ENCODE assay signal across 14 mouse cellular contexts in the genomic region with DNA sequence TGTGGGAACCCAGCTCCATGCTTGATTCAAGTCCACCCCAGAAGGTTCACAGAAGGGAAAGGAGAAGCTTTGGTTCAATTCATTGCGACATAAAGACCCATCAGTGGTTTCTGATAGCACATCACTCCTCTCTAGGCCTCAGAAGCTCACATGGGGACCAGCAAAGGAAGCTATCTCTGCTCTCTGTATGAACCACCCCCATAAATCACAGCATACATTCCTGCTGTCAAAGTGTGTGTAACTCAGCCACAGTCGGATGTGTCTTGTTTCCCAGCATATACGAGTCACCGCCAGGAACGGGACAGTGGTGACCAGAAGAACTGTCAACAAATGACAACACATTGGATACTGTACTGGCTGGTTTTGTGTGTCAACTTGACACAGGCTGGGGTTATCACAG. TPM values are rescaled to one million over a fixed set of nuclear protein-coding genes. Genes with fewer than 3 reads are reported as not detected.
A peak's percentile ranks its signal among the peaks of the same experiment; 100 is the strongest.
DNase-seq lines count a peak whose midpoint lies in the region; ATAC-seq and TF ChIP-seq lines count a peak whose summit lies in the region.
"Had no signal": no experiment of that assay in that cellular context is flagged by ENCODE, and none has a peak within 500 bp of the region (broad histone marks: within the 10 kb centered on the region; RNA-seq: fewer than 3 reads in every experiment).

No protein-coding gene starts in this region.

- H3K36me3 ChIP-seq in kidney, postnatal 0 days (ENCODE audit: insufficient read depth, low read length), result no peaks in the 10 kb centered on the region
- H3K36me3 ChIP-seq in C2C12 (ENCODE audit: control insufficient read depth, insufficient read depth), result no peaks in the 10 kb centered on the region
- H3K36me3 ChIP-seq in intestine, embryonic 16.5 days (ENCODE audit: control insufficient read depth, insufficient read depth, low read length), result no peaks in the 10 kb centered on the region
- H3K36me3 ChIP-seq: embryonic facial prominence, embryonic 10.5 days had no signal

- peak; percentile 62; the same call in 1 of the 2 replicates for ATAC-seq in kidney, postnatal 0 days (replicated peaks; ENCODE audit: low FRiP score, low read depth)
- ATAC-seq in intestine, embryonic 16.5 days, result peak; percentile 53
- ATAC-seq: forebrain, embryonic 13.5 days had no signal

- peaks cover 1% of the 10 kb centered on the region for H3K79me3 ChIP-seq in C2C12 (ENCODE audit: low read depth)

- no peak overlapping the region for H3ac ChIP-seq in C2C12 (ENCODE audit: control insufficient read depth, insufficient read length, low read depth)

- H3K4me3 ChIP-seq in kidney, postnatal 0 days (replicated peaks; ENCODE audit: low read depth, low read length), result no peak overlapping the region
- H3K4me3 ChIP-seq in C2C12 (ENCODE audit: insufficient read depth, poor library complexity, severe bottlenecking), result no peak overlapping the region
- H3K4me3 ChIP-seq in intestine, embryonic 16.5 days (ENCODE audit: low read length), result no peak overlapping the region
- H3K4me3 ChIP-seq: forebrain, embryonic 13.5 days had no signal

- no peaks in the 10 kb centered on the region for H3K27me3 ChIP-seq in kidney, postnatal 0 days (ENCODE audit: insufficient read depth, low read length)
- H3K27me3 ChIP-seq in C2C12 (ENCODE audit: control insufficient read depth, insufficient read depth, insufficient read length), result no peaks in the 10 kb centered on the region
- H3K27me3 ChIP-seq in intestine, embryonic 16.5 days (replicated peaks; ENCODE audit: control insufficient read depth, insufficient read depth, low read length), result no peaks in the 10 kb centered on the region
- H3K27me3 ChIP-seq: forebrain, embryonic 13.5 days had no signal

- no peak for TF ChIP-seq CTCF in kidney, postnatal 0 days (IDR thresholded peaks at IDR 0.05; ENCODE audit: low read depth)
- TF ChIP-seq CTCF in C2C12 (IDR thresholded peaks at IDR 0.05; ENCODE audit: control insufficient read depth, insufficient read depth, insufficient read length), result no peak

- H3K4me1 ChIP-seq in kidney, postnatal 0 days (replicated peaks; ENCODE audit: insufficient read depth, low read length), result peaks cover 20% of the 10 kb centered on the region; the same call in 1 of the 2 replicates
- peaks cover 55% of the 10 kb centered on the region for H3K4me1 ChIP-seq in intestine, embryonic 16.5 days (ENCODE audit: control insufficient read depth, insufficient read depth, low read length)

- H3K79me2 ChIP-seq in C2C12 (ENCODE audit: control insufficient read depth, insufficient read depth), result no peaks in the 10 kb centered on the region

- no peak overlapping the region for H3K4me2 ChIP-seq in kidney, postnatal 0 days (ENCODE audit: low read length)
- H3K4me2 ChIP-seq in intestine, embryonic 16.5 days (ENCODE audit: low read depth, low read length), result no peak overlapping the region
- H3K4me2 ChIP-seq: forebrain, embryonic 13.5 days had no signal

- 29% methylated on average over 5 of the region's 5 CpGs for WGBS in kidney, postnatal 0 days
- 25% methylated on average over 5 of the region's 5 CpGs for WGBS in intestine, embryonic 16.5 days

- peak; percentile 53 for DNase-seq in gastrocnemius, adult 18-20 months (ENCODE audit: low spot score)
- DNase-seq in gastrocnemius, postnatal 10 days, result no peak
- peak; percentile 73 for DNase-seq in kidney, postnatal 0 days (ENCODE audit: low spot score)
- DNase-seq in kidney, adult 8-10 months, result no peak
- DNase-seq in urinary bladder, adult 18-20 months (ENCODE audit: low spot score in 2 of 2), result no peak
- no peak for DNase-seq in MN1 (ENCODE audit: low spot score)
- DNase-seq: adrenal gland, postnatal 25 days; cerebellum, adult 11 months; gastrocnemius, postnatal 25 days had no signal

- no peaks in the 10 kb centered on the region for H3K9me3 ChIP-seq in kidney, postnatal 0 days (replicated peaks; ENCODE audit: low read length)
- H3K9me3 ChIP-seq in intestine, embryonic 16.5 days (ENCODE audit: control insufficient read depth, low read length), result no peaks in the 10 kb centered on the region
- H3K9me3 ChIP-seq: embryonic facial prominence, embryonic 10.5 days; forebrain, embryonic 13.5 days had no signal

- H3K9ac ChIP-seq in kidney, postnatal 0 days (ENCODE audit: low read depth, low read length), result no peak overlapping the region
- H3K9ac ChIP-seq in intestine, embryonic 16.5 days (ENCODE audit: low read depth, low read length), result no peak overlapping the region
- H3K9ac ChIP-seq: forebrain, embryonic 13.5 days had no signal

- H3K27ac ChIP-seq in kidney, postnatal 0 days, result no peak overlapping the region
- H3K27ac ChIP-seq in intestine, embryonic 16.5 days (ENCODE audit: low read length), result no peak overlapping the region
- H3K27ac ChIP-seq: forebrain, embryonic 13.5 days had no signal

TF ChIP-seq in C2C12, 6 proteins besides CTCF, POLR2A, EP300 and RAD21:
- TF ChIP-seq USF1 (IDR thresholded peaks at IDR 0.05; ENCODE audit: low read depth), result no peak
- peak; percentile 81 for TF ChIP-seq CEBPB (IDR thresholded peaks at IDR 0.05; ENCODE audit: low read depth)

RNA-seq across cellular contexts. Expression of a gene that starts 47.3 kb away (rescaled TPM):
- total RNA-seq in gastrocnemius, adult 18-20 months (2021), result 100 to 1,000 TPM; 122 to 135 TPM
- 10 to 100 TPM; 41.0 to 44.1 TPM for total RNA-seq in gastrocnemius, postnatal 10 days (2021)
- 6.3 and 7.0 TPM in 2 replicates for polyA plus RNA-seq in kidney, postnatal 0 days (2015; fragmentation: Nextera tagmentation; extraction: Ambion mirVana)
- 10.5 TPM for polyA plus RNA-seq in C2C12 (2012; fragmentation: generic; extraction: Trizol)
- polyA plus RNA-seq in intestine, embryonic 16.5 days (2015; fragmentation: Nextera tagmentation; extraction: Ambion mirVana), result 6.3 and 6.5 TPM in 2 replicates
- total RNA-seq: monocyte, adult 5-6 weeks had no signal

Comparison
In these comparisons a context has a peak if more than half of its experiments do, and no peak if none do; other contexts are left out.
1. DNase-seq: peak in gastrocnemius, adult 18-20 months (single experiment) and kidney, postnatal 0 days (single experiment); none in gastrocnemius, postnatal 10 days (single experiment), kidney, adult 8-10 months (0 of 2), urinary bladder, adult 18-20 months (0 of 2) and MN1 (single experiment).